Mouse (Mus musculus): Measurements from ENCODE around the gene Slc8a1. TPM values are rescaled to one million over a fixed set of nuclear protein-coding genes. Genes with fewer than 3 reads are reported as not detected.

The Slc8a1 gene
- polyA plus RNA-seq, 1 experiment, result 3.2 TPM

DNA sequence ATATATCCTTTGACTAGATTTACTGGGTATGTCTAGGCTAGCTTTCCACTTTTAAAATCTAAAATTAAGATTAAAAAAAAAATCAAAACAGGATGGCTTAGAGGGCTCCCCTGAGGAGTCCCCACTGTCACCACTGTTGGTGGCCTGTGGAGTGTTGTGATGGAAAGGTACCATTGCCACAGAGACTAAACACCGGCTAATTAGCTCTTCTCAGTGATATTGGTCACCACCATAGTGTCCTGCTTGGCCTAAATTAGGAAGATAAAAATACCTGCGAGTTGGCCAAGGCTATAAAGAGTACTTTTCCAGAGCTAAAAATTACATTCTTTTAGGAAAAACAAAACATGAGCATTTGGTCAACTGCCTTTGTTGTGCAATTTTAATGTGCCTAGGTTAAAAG lies 352.1 kb downstream of the Slc8a1 start:
- Histone ChIP-seq H3K27ac (ENCODE audit: control insufficient read depth, insufficient read depth, low read depth, low read length, poor library complexity) (no peak overlapping the region), H3K4me1 (ENCODE audit: control insufficient read depth, insufficient read depth, low read length) (no peaks in the 10 kb centered on the region), H3K4me3 (replicated peaks; ENCODE audit: control insufficient read depth, low read depth, low read length) (no peak overlapping the region)
- TF ChIP-seq CTCF (IDR thresholded peaks at IDR 0.05; ENCODE audit: control insufficient read depth, insufficient read depth, low read length) (no peak), POLR2A (IDR thresholded peaks at IDR 0.05; ENCODE audit: borderline replicate concordance, control insufficient read depth, low read depth, low read length) (no peak)
- WGBS, result 73% methylated on average over 2 of the region's 2 CpGs

DNA sequence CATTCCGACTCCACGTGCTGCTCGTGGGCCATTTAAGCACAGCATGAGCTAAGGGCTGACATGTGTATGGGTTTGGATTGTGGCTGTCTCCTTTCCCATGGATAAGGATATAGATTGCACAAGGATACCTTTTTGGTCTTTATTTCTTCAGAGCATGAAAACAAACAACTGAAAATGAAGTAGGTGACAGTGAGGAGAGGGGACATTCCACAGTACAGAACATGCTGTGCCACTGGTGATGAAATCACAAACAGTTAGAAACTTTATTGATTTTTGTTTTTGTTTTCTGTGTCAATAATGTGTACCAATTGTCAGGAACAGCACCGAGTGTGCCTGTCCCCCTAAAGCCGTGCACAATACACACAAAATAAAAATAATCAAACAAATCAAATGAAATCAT lies 352.7 kb downstream of the Slc8a1 start:
- WGBS, result 87% methylated on average over 5 of the region's 5 CpGs
- no peak overlapping the region for H3K27ac ChIP-seq (ENCODE audit: control insufficient read depth, insufficient read depth, low read depth, low read length, poor library complexity)
- H3K4me3 ChIP-seq (replicated peaks; ENCODE audit: control insufficient read depth, low read depth, low read length), result no peak overlapping the region
- no peaks in the 10 kb centered on the region for H3K4me1 ChIP-seq (ENCODE audit: control insufficient read depth, insufficient read depth, low read length)
- no peak for TF ChIP-seq CTCF (IDR thresholded peaks at IDR 0.05; ENCODE audit: control insufficient read depth, insufficient read depth, low read length)
- TF ChIP-seq POLR2A (IDR thresholded peaks at IDR 0.05; ENCODE audit: borderline replicate concordance, control insufficient read depth, low read depth, low read length), result no peak

DNA sequence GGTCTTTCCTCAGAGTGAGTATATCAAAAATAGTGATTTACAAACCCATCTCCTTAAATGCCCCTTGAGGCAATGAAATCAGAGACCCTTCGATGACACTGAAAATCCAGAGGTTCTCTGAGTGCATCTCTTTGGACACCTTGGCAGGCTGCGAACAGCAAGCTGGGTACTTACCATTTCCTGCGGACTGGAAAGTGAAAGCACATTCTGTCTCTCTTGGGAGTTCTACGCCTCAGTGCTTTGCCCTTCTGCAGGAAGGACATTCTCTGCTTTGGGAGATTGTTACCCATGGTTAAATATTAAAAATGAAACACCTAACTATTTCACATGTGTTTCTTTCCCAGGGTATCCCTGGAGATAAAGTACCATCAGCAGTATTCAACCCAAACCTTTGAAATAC lies 354.7 kb downstream of the Slc8a1 start:
- Histone ChIP-seq H3K27ac (ENCODE audit: control insufficient read depth, insufficient read depth, low read depth, low read length, poor library complexity) (no peak overlapping the region), H3K4me3 (replicated peaks; ENCODE audit: control insufficient read depth, low read depth, low read length) (no peak overlapping the region), H3K4me1 (ENCODE audit: control insufficient read depth, insufficient read depth, low read length) (no peaks in the 10 kb centered on the region)
- no peak for TF ChIP-seq CTCF (IDR thresholded peaks at IDR 0.05; ENCODE audit: control insufficient read depth, insufficient read depth, low read length)
- no peak for TF ChIP-seq POLR2A (IDR thresholded peaks at IDR 0.05; ENCODE audit: borderline replicate concordance, control insufficient read depth, low read depth, low read length)
- WGBS, result 66% methylated on average over 4 of the region's 4 CpGs

DNA sequence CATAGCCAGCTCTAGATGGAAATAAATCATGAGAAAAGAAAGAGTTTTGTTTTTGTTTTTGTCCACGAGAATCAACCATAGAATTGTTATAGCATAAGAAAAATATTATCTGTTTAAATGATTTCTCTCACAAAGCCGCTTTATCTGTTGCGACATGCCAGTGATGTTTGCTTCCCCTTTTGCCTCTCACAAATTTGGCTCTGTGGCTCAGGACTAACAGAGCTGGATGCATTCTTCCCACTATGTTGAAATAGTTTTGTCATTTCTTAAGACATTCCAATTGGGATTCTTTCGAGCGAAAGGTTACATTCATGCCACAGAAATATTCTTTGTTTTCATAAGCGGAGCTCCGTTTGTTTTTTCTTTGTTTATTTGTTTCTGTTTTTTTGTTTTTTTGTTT lies 359.7 kb downstream of the Slc8a1 start:
- TF ChIP-seq POLR2A (IDR thresholded peaks at IDR 0.05; ENCODE audit: borderline replicate concordance, control insufficient read depth, low read depth, low read length), result no peak
- no peak for TF ChIP-seq CTCF (IDR thresholded peaks at IDR 0.05; ENCODE audit: control insufficient read depth, insufficient read depth, low read length)
- H3K4me1 ChIP-seq (ENCODE audit: control insufficient read depth, insufficient read depth, low read length), result no peaks in the 10 kb centered on the region
- H3K4me3 ChIP-seq (replicated peaks; ENCODE audit: control insufficient read depth, low read depth, low read length), result no peak overlapping the region
- H3K27ac ChIP-seq (ENCODE audit: control insufficient read depth, insufficient read depth, low read depth, low read length, poor library complexity), result no peak overlapping the region
- 56% methylated on average over 7 of the region's 7 CpGs for WGBS

DNA sequence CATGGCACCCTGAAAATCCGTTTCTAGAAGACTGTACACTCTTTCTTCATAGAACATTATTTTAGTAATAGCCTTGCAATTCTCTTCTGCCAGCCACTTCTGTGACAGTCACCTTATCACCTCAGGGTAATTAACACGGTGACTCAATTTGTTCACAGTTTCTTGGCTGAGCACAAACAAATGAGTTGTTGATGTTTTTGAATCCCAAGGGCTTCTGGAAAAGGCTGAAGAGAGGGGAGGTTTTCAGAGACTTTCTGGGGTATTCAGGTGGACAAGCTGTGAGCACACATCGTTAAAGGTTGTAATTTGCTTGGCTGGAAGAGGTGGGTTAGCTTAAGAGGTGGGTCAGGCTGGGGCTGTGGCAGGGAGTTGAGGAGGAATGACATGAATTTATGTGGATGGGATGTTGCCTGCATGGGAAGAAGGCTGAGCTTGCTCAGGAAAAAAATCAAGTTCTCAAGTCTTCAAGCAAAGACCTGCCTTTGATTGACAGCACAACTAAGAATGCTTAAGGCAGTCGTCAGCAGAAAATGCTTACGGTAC lies 360.3 kb downstream of the Slc8a1 start:
- WGBS, result 68% methylated on average over 5 of the region's 5 CpGs
- Histone ChIP-seq H3K27ac (ENCODE audit: control insufficient read depth, insufficient read depth, low read depth, low read length, poor library complexity) (no peak overlapping the region), H3K4me1 (ENCODE audit: control insufficient read depth, insufficient read depth, low read length) (no peaks in the 10 kb centered on the region), H3K4me3 (replicated peaks; ENCODE audit: control insufficient read depth, low read depth, low read length) (no peak overlapping the region)
- TF ChIP-seq POLR2A (IDR thresholded peaks at IDR 0.05; ENCODE audit: borderline replicate concordance, control insufficient read depth, low read depth, low read length), result no peak
- no peak for TF ChIP-seq CTCF (IDR thresholded peaks at IDR 0.05; ENCODE audit: control insufficient read depth, insufficient read depth, low read length)

DNA sequence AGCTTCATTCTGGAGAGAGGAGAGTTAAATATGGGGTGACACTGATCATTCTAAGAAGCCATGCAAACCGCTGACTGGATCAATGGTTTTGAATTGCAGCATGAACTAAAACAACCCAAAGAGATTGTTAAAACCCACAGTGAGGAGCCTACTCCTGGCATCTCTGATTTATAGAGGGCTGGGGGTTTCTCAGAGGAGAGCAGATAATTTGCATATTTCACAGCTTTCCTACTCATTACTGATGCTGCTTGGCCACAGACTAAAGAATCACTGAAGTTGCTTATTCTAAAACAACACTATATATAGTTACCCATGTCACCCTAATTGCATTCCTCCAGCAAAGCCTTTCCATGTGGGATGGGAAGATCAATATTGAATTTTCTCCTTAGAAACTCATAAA lies 361.0 kb downstream of the Slc8a1 start:
- WGBS, result 79% methylated on average over 1 of the region's 1 CpGs
- Histone ChIP-seq H3K27ac (ENCODE audit: control insufficient read depth, insufficient read depth, low read depth, low read length, poor library complexity) (no peak overlapping the region), H3K4me3 (replicated peaks; ENCODE audit: control insufficient read depth, low read depth, low read length) (no peak overlapping the region), H3K4me1 (ENCODE audit: control insufficient read depth, insufficient read depth, low read length) (no peaks in the 10 kb centered on the region)
- TF ChIP-seq POLR2A (IDR thresholded peaks at IDR 0.05; ENCODE audit: borderline replicate concordance, control insufficient read depth, low read depth, low read length) (no peak), CTCF (IDR thresholded peaks at IDR 0.05; ENCODE audit: control insufficient read depth, insufficient read depth, low read length) (no peak)

DNA sequence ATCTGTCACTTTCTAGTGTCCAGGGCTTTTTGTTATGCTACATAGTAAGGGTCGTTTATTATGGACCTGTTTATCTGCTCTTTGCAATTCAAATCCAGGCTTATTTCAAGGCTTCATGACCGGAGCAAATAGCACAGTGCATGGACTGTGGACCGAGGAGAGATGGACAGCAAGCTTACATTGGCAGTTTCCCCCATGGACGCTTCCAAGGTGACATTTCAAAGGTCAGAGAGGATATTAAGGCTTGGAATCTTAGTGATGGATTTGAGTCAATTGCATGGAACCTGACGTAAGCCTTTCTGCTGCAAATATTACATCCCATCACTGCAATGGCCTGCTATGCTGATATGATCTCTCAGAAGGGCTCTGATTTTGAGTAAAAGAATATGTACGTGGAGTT lies 362.3 kb downstream of the Slc8a1 start:
- H3K4me3 ChIP-seq (replicated peaks; ENCODE audit: control insufficient read depth, low read depth, low read length), result no peak overlapping the region
- H3K4me1 ChIP-seq (ENCODE audit: control insufficient read depth, insufficient read depth, low read length), result no peaks in the 10 kb centered on the region
- no peak overlapping the region for H3K27ac ChIP-seq (ENCODE audit: control insufficient read depth, insufficient read depth, low read depth, low read length, poor library complexity)
- TF ChIP-seq CTCF (IDR thresholded peaks at IDR 0.05; ENCODE audit: control insufficient read depth, insufficient read depth, low read length), result no peak
- TF ChIP-seq POLR2A (IDR thresholded peaks at IDR 0.05; ENCODE audit: borderline replicate concordance, control insufficient read depth, low read depth, low read length), result no peak
- WGBS, result 83% methylated on average over 6 of the region's 6 CpGs

DNA sequence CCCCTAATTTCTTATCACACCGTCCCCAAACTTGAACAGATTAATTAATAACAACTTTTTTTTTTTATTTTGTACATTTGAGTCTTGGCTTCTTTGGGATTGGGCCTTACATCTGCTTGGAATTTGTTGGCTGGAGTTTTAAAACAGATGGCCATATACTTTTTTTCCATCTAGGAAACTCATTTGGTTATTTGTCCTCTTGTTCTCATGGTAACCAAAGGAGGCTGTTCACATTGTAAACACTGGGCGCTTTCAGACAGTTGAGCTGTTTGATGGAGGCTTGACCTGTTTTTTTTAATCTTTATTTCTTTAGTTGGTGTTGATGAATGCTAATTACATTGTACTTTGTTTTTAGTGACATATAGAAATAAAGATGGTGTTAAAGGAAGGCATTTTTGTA lies 369.1 kb downstream of the Slc8a1 start:
- TF ChIP-seq CTCF (IDR thresholded peaks at IDR 0.05; ENCODE audit: control insufficient read depth, insufficient read depth, low read length), result no peak
- no peak for TF ChIP-seq POLR2A (IDR thresholded peaks at IDR 0.05; ENCODE audit: borderline replicate concordance, control insufficient read depth, low read depth, low read length)
- no peak overlapping the region for H3K4me3 ChIP-seq (replicated peaks; ENCODE audit: control insufficient read depth, low read depth, low read length)
- H3K27ac ChIP-seq (ENCODE audit: control insufficient read depth, insufficient read depth, low read depth, low read length, poor library complexity), result no peak overlapping the region
- 84% methylated on average over 2 of the region's 2 CpGs for WGBS
- H3K4me1 ChIP-seq (ENCODE audit: control insufficient read depth, insufficient read depth, low read length), result no peaks in the 10 kb centered on the region

DNA sequence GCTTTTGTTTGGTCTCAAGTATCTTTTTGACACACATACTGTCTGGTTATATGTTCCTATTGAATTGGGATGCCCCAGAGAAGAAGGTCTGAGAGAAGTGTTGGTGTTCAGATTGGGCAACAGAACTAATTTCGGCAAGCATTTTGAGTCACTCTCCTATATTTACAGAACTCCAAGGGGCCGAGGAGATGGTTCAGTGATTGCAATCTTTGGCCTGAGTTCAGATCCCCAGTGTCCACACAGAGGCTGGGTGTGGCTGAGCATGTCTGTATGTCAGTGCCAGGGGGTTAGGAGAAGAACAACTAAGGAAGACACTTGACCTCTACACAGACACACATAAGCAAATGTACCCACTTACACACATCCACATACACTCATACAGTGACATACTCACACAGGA lies 369.7 kb downstream of the Slc8a1 start:
- WGBS, result 60% methylated on average over 2 of the region's 2 CpGs
- Histone ChIP-seq H3K4me3 (replicated peaks; ENCODE audit: control insufficient read depth, low read depth, low read length) (no peak overlapping the region), H3K4me1 (ENCODE audit: control insufficient read depth, insufficient read depth, low read length) (no peaks in the 10 kb centered on the region), H3K27ac (ENCODE audit: control insufficient read depth, insufficient read depth, low read depth, low read length, poor library complexity) (no peak overlapping the region)
- no peak for TF ChIP-seq CTCF (IDR thresholded peaks at IDR 0.05; ENCODE audit: control insufficient read depth, insufficient read depth, low read length)
- TF ChIP-seq POLR2A (IDR thresholded peaks at IDR 0.05; ENCODE audit: borderline replicate concordance, control insufficient read depth, low read depth, low read length), result no peak

Measured in bone marrow, adult 2 months (tissue).